Mouse (Mus musculus): ENCODE data around the gene Vmn2r3.
"Not testable (repeated sequence)": the region's sequence is repeated elsewhere in the genome, so short reads cannot be mapped to it uniquely, and the experiment has no call there.

Vmn2r3 gene

GRCm38 (mm10) chr3:64289609-64290008, at the start of gene Vmn2r3:
TSS of gene Vmn2r3 (minus strand) at chr3:64289709.
- in situ Hi-C loops (cut with MboI, MseI) = no loop called here

- in situ Hi-C loops (cut with MboI, MseI) = no loop called here
These were observed 43.0 kb upstream of the Vmn2r3 start for GRCm38 (mm10) chr3:64332548-64332947.

- in situ Hi-C loops (cut with MboI, MseI) = no loop called here
These were observed 32.3 kb upstream of the Vmn2r3 start for GRCm38 (mm10) chr3:64321824-64322223.

- in situ Hi-C loops (cut with MboI, MseI) = no loop called here
These were observed 17.3 kb upstream of the Vmn2r3 start for GRCm38 (mm10) chr3:64306799-64307198.

- in situ Hi-C loops (cut with MboI, MseI) = no loop called here
These were observed 23.8 kb downstream of the Vmn2r3 start for GRCm38 (mm10) chr3:64265762-64266112.

- in situ Hi-C loops (cut with MboI, MseI) = not testable (repeated sequence)
These were observed 24.3 kb downstream of the Vmn2r3 start for GRCm38 (mm10) chr3:64265056-64265761.

GRCm38 (mm10) chr3:64259582-64259981, 29.9 kb downstream of the Vmn2r3 start:
- in situ Hi-C loops (cut with MboI, MseI) = no loop called here

- in situ Hi-C loops (cut with MboI, MseI) = no loop called here
These were observed 37.9 kb downstream of the Vmn2r3 start for GRCm38 (mm10) chr3:64251646-64252045.

GRCm38 (mm10) chr3:64250461-64250860, 39.0 kb downstream of the Vmn2r3 start:
- in situ Hi-C loops (cut with MboI, MseI) = not testable (repeated sequence)

GRCm38 (mm10) chr3:64235459-64235858, 54.0 kb downstream of the Vmn2r3 start:
- in situ Hi-C loops (cut with MboI, MseI) = not testable (repeated sequence)

- in situ Hi-C loops (cut with MboI, MseI) = not testable (repeated sequence)
These were observed 55.9 kb downstream of the Vmn2r3 start for GRCm38 (mm10) chr3:64233655-64234054.

- in situ Hi-C loops (cut with MboI, MseI) = no loop called here
These were observed 62.3 kb downstream of the Vmn2r3 start for GRCm38 (mm10) chr3:64227243-64227642.
